Mouse (Mus musculus) spleen, adult 2 months (tissue): ENCODE measurements around the gene Terb1.

Experiments used
- CTCF ChIP-seq: fragments of 200-500 bp; IDR thresholded peaks from 2 replicates; pipeline ENCODE4 v1.5.1; 2011; ENCODE audit warnings: mild to moderate bottlenecking, inconsistent platforms; ENCODE audit not compliant: insufficient read depth, insufficient read length, insufficient replicate concordance; ENCODE audit errors: extremely low read depth
- POLR2A ChIP-seq: fragments of 200-500 bp; IDR thresholded peaks from 2 replicates; pipeline ENCODE4 v1.6.1; 2011; ENCODE audit warnings: low read depth, low read length, inconsistent platforms

GRCm38 (mm10) chr8:104535378-104535777, 25.7 kb upstream of the Terb1 start:
- TF ChIP-seq CTCF (no peak), POLR2A (no peak)
